ENCODE assay signal across 27 mouse cellular contexts in the genomic region with DNA sequence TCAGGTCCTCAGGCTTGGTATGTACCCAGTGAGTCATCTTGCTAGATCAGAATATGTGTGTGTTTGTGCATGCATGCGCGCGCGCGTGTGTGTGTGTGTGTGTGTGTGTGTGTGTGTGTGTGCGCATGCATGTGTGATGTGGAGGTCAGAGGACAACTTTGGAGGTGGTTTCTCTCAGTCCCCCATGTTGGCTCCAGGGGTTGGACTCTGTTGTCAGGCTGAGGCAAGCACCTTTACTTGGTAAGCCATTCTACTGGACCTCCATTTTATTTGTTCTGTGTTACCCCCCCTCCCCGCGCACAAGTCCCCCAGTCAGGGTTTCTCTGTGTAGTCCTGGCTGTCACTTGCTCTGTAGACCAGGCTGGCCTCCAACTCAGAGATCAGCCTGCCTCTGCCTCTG. TPM values are rescaled to one million over a fixed set of nuclear protein-coding genes. Genes with fewer than 3 reads are reported as not detected.
DNase-seq lines count a peak whose midpoint lies in the region; TF ChIP-seq lines count a peak whose summit lies in the region.
"Had no signal": no experiment of that assay in that cellular context is flagged by ENCODE, and none has a peak within 500 bp of the region (broad histone marks: within the 10 kb centered on the region; RNA-seq: fewer than 3 reads in every experiment).

No protein-coding gene starts in this region.

- DNase-seq in heart, adult 11 months, result peak; percentile 63
- DNase-seq in heart, postnatal 4 days, result no peak
- DNase-seq in ES-E14 (ENCODE audit: low read depth, low spot score), result no peak
- no peak for DNase-seq in urinary bladder, adult 18-20 months (ENCODE audit: low spot score in 2 of 2)
- DNase-seq: B cell, adult 2 months; cerebellum, adult 11 months; cerebellum, adult 18-20 months; cerebellum, adult 8-10 months; cerebellum, adult 9-11 months; cerebellum, postnatal 14 days; cerebellum, postnatal 36 days; embryo, embryonic 11 days; forebrain, postnatal 0 days had no signal

- H3K9me3 ChIP-seq in E14TG2a.4 (ENCODE audit: low read length), result no peaks in the 10 kb centered on the region
- no peaks in the 10 kb centered on the region for H3K9me3 ChIP-seq in ES-E14 (ENCODE audit: control insufficient read depth, insufficient read depth, low read depth, low read length)
- H3K9me3 ChIP-seq: embryonic facial prominence, embryonic 13.5 days; embryonic facial prominence, embryonic 15.5 days; forebrain, embryonic 10.5 days; forebrain, embryonic 12.5 days; forebrain, embryonic 15.5 days had no signal

- in situ Hi-C loops in ES-E14 (cut with MboI; ENCODE audit: low sequenced_read_pairs in 2 of 2, unreplicated experiment in 2 of 2), result no loop called here

- H3K4me3 ChIP-seq in E14TG2a.4 (replicated peaks; ENCODE audit: low read length) (peak overlapping the region; percentile 80), ES-E14 (ENCODE audit: insufficient read depth in 1 of 2, low read depth in 1 of 2, low read length in 2 of 2, poor library complexity in 1 of 2, severe bottlenecking in 1 of 2) (peak overlapping the region; percentile 61 to 62)
- H3K4me3 ChIP-seq: embryonic facial prominence, embryonic 13.5 days; embryonic facial prominence, embryonic 15.5 days; erythroblast, embryonic 14.5 days; forebrain, embryonic 10.5 days; forebrain, embryonic 12.5 days; forebrain, embryonic 15.5 days had no signal

- peak overlapping the region; percentile 65; the same call in 1 of the 2 replicates for H3K9ac ChIP-seq in ES-E14 (ENCODE audit: insufficient read depth, low read depth, low read length, poor library complexity, severe bottlenecking)
- H3K9ac ChIP-seq: embryonic facial prominence, embryonic 13.5 days; embryonic facial prominence, embryonic 15.5 days; forebrain, embryonic 12.5 days; forebrain, embryonic 15.5 days; forebrain, postnatal 0 days had no signal

- H3K27me3 ChIP-seq in E14TG2a.4 (ENCODE audit: insufficient read depth, low read length), result no peaks in the 10 kb centered on the region
- H3K27me3 ChIP-seq: CH12.LX; embryonic facial prominence, embryonic 15.5 days; forebrain, embryonic 15.5 days had no signal

- peaks cover 83% of the 10 kb centered on the region for H3K4me1 ChIP-seq in E14TG2a.4 (replicated peaks; ENCODE audit: low read depth, low read length)
- H3K4me1 ChIP-seq in ES-E14 (ENCODE audit: control insufficient read depth in 2 of 2, insufficient read depth in 2 of 2, low read length in 2 of 2, poor library complexity in 1 of 2), result peaks cover 14 to 17% of the 10 kb centered on the region in 2 experiments
- H3K4me1 ChIP-seq: embryonic facial prominence, embryonic 13.5 days; embryonic facial prominence, embryonic 15.5 days; forebrain, embryonic 10.5 days; forebrain, embryonic 12.5 days; forebrain, embryonic 15.5 days had no signal

- no peak for TF ChIP-seq CTCF in E14TG2a.4 (conservative IDR thresholded peaks at IDR 0.05; ENCODE audit: low read length)

- peaks cover 45% of the 10 kb centered on the region for H3K36me3 ChIP-seq in E14TG2a.4 (ENCODE audit: insufficient read depth, low read length)
- peaks cover 3% of the 10 kb centered on the region for H3K36me3 ChIP-seq in ES-E14 (ENCODE audit: control insufficient read depth, insufficient read depth, low read length, poor library complexity, severe bottlenecking)
- H3K36me3 ChIP-seq: embryonic facial prominence, embryonic 13.5 days; embryonic facial prominence, embryonic 15.5 days; forebrain, embryonic 10.5 days; forebrain, embryonic 12.5 days; forebrain, embryonic 15.5 days had no signal

- peak overlapping the region; percentile 89; the same call in 1 of the 2 replicates for H3K27ac ChIP-seq in ES-E14 (ENCODE audit: insufficient read depth, low read depth, low read length, poor library complexity, severe bottlenecking)
- H3K27ac ChIP-seq: embryonic facial prominence, embryonic 13.5 days; embryonic facial prominence, embryonic 15.5 days; forebrain, embryonic 10.5 days; forebrain, embryonic 12.5 days; forebrain, embryonic 15.5 days had no signal

TF ChIP-seq in ES-E14, 5 proteins besides CTCF, POLR2A, EP300 and RAD21:
- TF ChIP-seq ZC3H11A (IDR thresholded peaks at IDR 0.05; ENCODE audit: borderline replicate concordance, low read depth, low read length) (no peak), HCFC1 (IDR thresholded peaks at IDR 0.05; ENCODE audit: borderline replicate concordance, insufficient read depth, low read length) (no peak), ZNF384 (IDR thresholded peaks at IDR 0.05; ENCODE audit: low read depth, low read length) (no peak), CHD2 (IDR thresholded peaks at IDR 0.05; ENCODE audit: low read depth, low read length) (no peak), MAFK (IDR thresholded peaks at IDR 0.05; ENCODE audit: insufficient read depth, low read depth, low read length) (no peak)
TF ChIP-seq in ES-E14: peak in this region for 0.

RNA-seq across cellular contexts. Expression of a gene that starts 10.0 kb away (rescaled TPM):
- 10 to 100 TPM; 15.4 to 16.6 TPM for total RNA-seq in heart, postnatal 4 days (2021)
- total RNA-seq in ES-E14 (2012; rRNA removed), result 20.2 and 20.8 TPM in 2 replicates
- total RNA-seq: MEL had no signal

RNA-seq across cellular contexts. Expression of a gene that starts 15.4 kb away (rescaled TPM):
- not detected for total RNA-seq in heart, postnatal 4 days (2021)
- 904 and 1,760 TPM in 2 replicates for total RNA-seq in ES-E14 (2012; rRNA removed)
- total RNA-seq: adrenal gland, adult 2 months; adrenal gland, postnatal 10 days; adrenal gland, postnatal 25 days; CH12.LX; common myeloid progenitor, adult 5-6 weeks; forebrain, postnatal 0 days; MEL had no signal

RNA-seq across cellular contexts. Expression of a gene that starts 29.0 kb away (rescaled TPM):
- 1 to 10 TPM; 1.6 to 1.7 TPM for total RNA-seq in heart, postnatal 4 days (2021)
- 0.62 and 1.1 TPM in 2 replicates for total RNA-seq in ES-E14 (2012; rRNA removed)
- total RNA-seq: CH12.LX; common myeloid progenitor, adult 5-6 weeks; forebrain, postnatal 0 days; MEL had no signal

RNA-seq across cellular contexts. Expression of a gene that starts 44.7 kb away (rescaled TPM):
- total RNA-seq in heart, postnatal 4 days (2021), result not detected
- total RNA-seq in ES-E14 (2012; rRNA removed), result 1.0 TPM in 1 of 2 replicates, not detected in the other
- total RNA-seq: adrenal gland, adult 2 months; adrenal gland, postnatal 10 days; adrenal gland, postnatal 25 days; adrenal gland, postnatal 4 days; CH12.LX; common myeloid progenitor, adult 5-6 weeks; forebrain, postnatal 0 days; MEL had no signal

RNA-seq across cellular contexts. Expression of a gene that starts 57.7 kb away (rescaled TPM):
- total RNA-seq in heart, postnatal 4 days (2021), result 1 to 10 TPM; 2.7 to 3.3 TPM
- 0.48 TPM in 1 of 2 replicates, not detected in the other for total RNA-seq in ES-E14 (2012; rRNA removed)
- total RNA-seq: MEL had no signal

Comparison
In these comparisons a context has a peak if more than half of its experiments do, and no peak if none do; other contexts are left out.
1. RNA of a gene that starts 15.4 kb away (total RNA-seq): 904 to 1,760 TPM in ES-E14; not detected in heart, postnatal 4 days; every median in the first group is over 100 times any median in the second.